Mouse (Mus musculus): ENCODE results near the gene Sptbn4. TPM values are rescaled to one million over a fixed set of nuclear protein-coding genes. Genes with fewer than 3 reads are reported as not detected.
A peak's percentile ranks its signal among the peaks of the same experiment; 100 is the strongest.

Gene Sptbn4
- polyA plus RNA-seq, 1 experiment from 2014 or later = 0.40 TPM

GRCm38 (mm10) chr7:27384731-27385130, 62.8 kb downstream of the Sptbn4 start:
- Histone ChIP-seq H3K4me3 (no peak overlapping the region), H3K27me3 (ENCODE audit: insufficient read depth, poor library complexity, severe bottlenecking) (peaks cover 10% of the 10 kb centered on the region; the same call in 1 of the 2 replicates), H3K27ac (no peak overlapping the region), H3K9me3 (no peaks in the 10 kb centered on the region), H3K36me3 (no peaks in the 10 kb centered on the region), H3K4me1 (no peaks in the 10 kb centered on the region)
- 34% methylated on average over 4 of the region's 4 CpGs for WGBS
- no peak for DNase-seq (ENCODE audit: low spot score)

- DNase-seq (ENCODE audit: low spot score) = no peak
- Histone ChIP-seq H3K27me3 (ENCODE audit: insufficient read depth, poor library complexity, severe bottlenecking) (peaks cover 12% of the 10 kb centered on the region; the same call in 1 of the 2 replicates), H3K9me3 (no peaks in the 10 kb centered on the region), H3K36me3 (no peaks in the 10 kb centered on the region), H3K27ac (no peak overlapping the region), H3K4me3 (no peak overlapping the region), H3K4me1 (no peaks in the 10 kb centered on the region)
- WGBS = 75% methylated on average over 5 of the region's 5 CpGs
Measured at GRCm38 (mm10) chr7:27384134-27384533, 63.4 kb downstream of the Sptbn4 start.

- DNase-seq (ENCODE audit: low spot score) = no peak
- H3K36me3 ChIP-seq = no peaks in the 10 kb centered on the region
- no peaks in the 10 kb centered on the region for H3K9me3 ChIP-seq
- WGBS = 75% methylated on average over 1 of the region's 1 CpGs
- no peak overlapping the region for H3K27ac ChIP-seq
- peaks cover 21% of the 10 kb centered on the region for H3K27me3 ChIP-seq (ENCODE audit: insufficient read depth, poor library complexity, severe bottlenecking)
- no peaks in the 10 kb centered on the region for H3K4me1 ChIP-seq
- no peak overlapping the region for H3K4me3 ChIP-seq
Measured at GRCm38 (mm10) chr7:27383233-27383632, 64.3 kb downstream of the Sptbn4 start.

GRCm38 (mm10) chr7:27381560-27381959, 65.9 kb downstream of the Sptbn4 start:
- Histone ChIP-seq H3K27me3 (ENCODE audit: insufficient read depth, poor library complexity, severe bottlenecking) (peaks cover 38% of the 10 kb centered on the region), H3K4me1 (no peaks in the 10 kb centered on the region), H3K36me3 (no peaks in the 10 kb centered on the region), H3K4me3 (no peak overlapping the region), H3K27ac (no peak overlapping the region), H3K9me3 (no peaks in the 10 kb centered on the region)
- DNase-seq (ENCODE audit: low spot score) = no peak
- WGBS = 45% methylated on average over 4 of the region's 4 CpGs

- H3K9me3 ChIP-seq = no peaks in the 10 kb centered on the region
- peaks cover 43% of the 10 kb centered on the region for H3K27me3 ChIP-seq (ENCODE audit: insufficient read depth, poor library complexity, severe bottlenecking)
- DNase-seq (ENCODE audit: low spot score) = no peak
- H3K36me3 ChIP-seq = no peaks in the 10 kb centered on the region
- H3K27ac ChIP-seq = no peak overlapping the region
- H3K4me1 ChIP-seq = no peaks in the 10 kb centered on the region
- WGBS = 13% methylated on average over 1 of the region's 1 CpGs
- H3K4me3 ChIP-seq = no peak overlapping the region
Measured at GRCm38 (mm10) chr7:27381009-27381408, 66.5 kb downstream of the Sptbn4 start.

GRCm38 (mm10) chr7:27379836-27380235, 67.7 kb downstream of the Sptbn4 start:
- no peak for DNase-seq (ENCODE audit: low spot score)

GRCm38 (mm10) chr7:27378431-27378830, 69.1 kb downstream of the Sptbn4 start:
- WGBS = 27% methylated on average over 4 of the region's 4 CpGs
- H3K9me3 ChIP-seq = no peaks in the 10 kb centered on the region
- no peaks in the 10 kb centered on the region for H3K36me3 ChIP-seq
- H3K27me3 ChIP-seq (ENCODE audit: insufficient read depth, poor library complexity, severe bottlenecking) = peaks cover 64% of the 10 kb centered on the region
- peaks cover 5% of the 10 kb centered on the region; the same call in 1 of the 2 replicates for H3K4me1 ChIP-seq
- H3K4me3 ChIP-seq = no peak overlapping the region
- H3K27ac ChIP-seq = no peak overlapping the region
- no peak for DNase-seq (ENCODE audit: low spot score)

More at GRCm38 (mm10) chr7:27379836-27380235, 67.7 kb downstream of the Sptbn4 start:
- Histone ChIP-seq H3K36me3 (no peaks in the 10 kb centered on the region), H3K4me3 (no peak overlapping the region), H3K27me3 (ENCODE audit: insufficient read depth, poor library complexity, severe bottlenecking) (peaks cover 55% of the 10 kb centered on the region), H3K9me3 (no peaks in the 10 kb centered on the region), H3K4me1 (peaks cover 5% of the 10 kb centered on the region; the same call in 1 of the 2 replicates), H3K27ac (no peak overlapping the region)
- WGBS = 90% methylated on average over 6 of the region's 6 CpGs

GRCm38 (mm10) chr7:27375274-27375673, 72.2 kb downstream of the Sptbn4 start:
- DNase-seq (ENCODE audit: low spot score) = no peak
- Histone ChIP-seq H3K9me3 (no peaks in the 10 kb centered on the region), H3K27ac (no peak overlapping the region), H3K27me3 (ENCODE audit: insufficient read depth, poor library complexity, severe bottlenecking) (peaks cover 90% of the 10 kb centered on the region), H3K4me3 (no peak overlapping the region; the same call in 1 of the 2 replicates), H3K4me1 (peaks cover 13% of the 10 kb centered on the region), H3K36me3 (no peaks in the 10 kb centered on the region)
- WGBS = under 1% methylated on average over 22 of the region's 22 CpGs

- Histone ChIP-seq H3K4me1 (peaks cover 21% of the 10 kb centered on the region), H3K27me3 (ENCODE audit: insufficient read depth, poor library complexity, severe bottlenecking) (peaks cover 100% of the 10 kb centered on the region), H3K4me3 (peak overlapping the region; percentile 46), H3K36me3 (no peaks in the 10 kb centered on the region), H3K27ac (no peak overlapping the region), H3K9me3 (peaks cover 5% of the 10 kb centered on the region; the same call in 1 of the 2 replicates)
- WGBS = 10% methylated on average over 44 of the region's 44 CpGs
- DNase-seq (ENCODE audit: low spot score) = no peak
Measured at GRCm38 (mm10) chr7:27371715-27372462, 75.6 kb downstream of the Sptbn4 start.

- Histone ChIP-seq H3K4me3 (no peak overlapping the region), H3K36me3 (0 out of 2 replicates have a peak, but pooled peaks cover 3% of the 10 kb centered on the region), H3K4me1 (peaks cover 31% of the 10 kb centered on the region), H3K27me3 (ENCODE audit: insufficient read depth, poor library complexity, severe bottlenecking) (peaks cover 100% of the 10 kb centered on the region), H3K27ac (no peak overlapping the region), H3K9me3 (peaks cover 5% of the 10 kb centered on the region; the same call in 1 of the 2 replicates)
- no peak for DNase-seq (ENCODE audit: low spot score)
- WGBS = 81% methylated on average over 19 of the region's 19 CpGs
Measured at GRCm38 (mm10) chr7:27369111-27369510, 78.4 kb downstream of the Sptbn4 start.

GRCm38 (mm10) chr7:27367976-27368375, 79.5 kb downstream of the Sptbn4 start:
- peaks cover 36% of the 10 kb centered on the region for H3K4me1 ChIP-seq
- no peak for DNase-seq (ENCODE audit: low spot score)
- peaks cover 100% of the 10 kb centered on the region for H3K27me3 ChIP-seq (ENCODE audit: insufficient read depth, poor library complexity, severe bottlenecking)
- peaks cover 5% of the 10 kb centered on the region; the same call in 1 of the 2 replicates for H3K9me3 ChIP-seq
- no peak overlapping the region for H3K27ac ChIP-seq
- H3K4me3 ChIP-seq = peak overlapping the region; percentile 33; the same call in 1 of the 2 replicates
- 8% methylated on average over 11 of the region's 11 CpGs for WGBS
- 0 out of 2 replicates have a peak, but pooled peaks cover 3% of the 10 kb centered on the region for H3K36me3 ChIP-seq

GRCm38 (mm10) chr7:27366082-27366844, 81.2 kb downstream of the Sptbn4 start:
- 40% methylated on average over 21 of the region's 21 CpGs for WGBS
- DNase-seq (ENCODE audit: low spot score) = no peak
- Histone ChIP-seq H3K4me3 (no peak overlapping the region), H3K27me3 (ENCODE audit: insufficient read depth, poor library complexity, severe bottlenecking) (peaks cover 96% of the 10 kb centered on the region), H3K36me3 (0 out of 2 replicates have a peak, but pooled peaks cover 3% of the 10 kb centered on the region), H3K9me3 (peaks cover 5% of the 10 kb centered on the region; the same call in 1 of the 2 replicates), H3K4me1 (peaks cover 34% of the 10 kb centered on the region), H3K27ac (no peak overlapping the region)

GRCm38 (mm10) chr7:27364379-27364778, 83.1 kb downstream of the Sptbn4 start:
- Histone ChIP-seq H3K36me3 (0 out of 2 replicates have a peak, but pooled peaks cover 3% of the 10 kb centered on the region), H3K4me3 (peak overlapping the region; percentile 46), H3K4me1 (peaks cover 38% of the 10 kb centered on the region), H3K9me3 (no peaks in the 10 kb centered on the region; the same call in 1 of the 2 replicates), H3K27me3 (ENCODE audit: insufficient read depth, poor library complexity, severe bottlenecking) (peaks cover 78% of the 10 kb centered on the region), H3K27ac (no peak overlapping the region; the same call in 1 of the 2 replicates)
- DNase-seq (ENCODE audit: low spot score) = no peak
- 4% methylated on average over 29 of the region's 29 CpGs for WGBS

Data from heart, embryonic 10.5 days (tissue).